Mouse (Mus musculus) heart, postnatal 36 days (tissue): ENCODE data around the gene Tgfb1. TPM values are rescaled to one million over a fixed set of nuclear protein-coding genes. Genes with fewer than 3 reads are reported as not detected.
"Not testable (repeated sequence)": the region's sequence is repeated elsewhere in the genome, so short reads cannot be mapped to it uniquely, and the experiment has no call there.

ENCODE experiments used
- DNase-seq, 2 experiments: peaks; one replicate each; pipeline ENCODE4 v3.0.0; 2021 to 2022
- intact Hi-C: fragments of 180-260 bp; cut with DNase I; formaldehyde crosslinking; loops from one replicate; pipeline ENCODE4 v1.15.1; 2025
- total RNA-seq, 2 experiments: library from RNA; stranded (reverse); gene quantifications; 2 replicates each; pipeline ENCODE4 v1.2.3; 2021

The Tgfb1 gene
- total RNA-seq, 2 experiments from 2014 or later: 23.8 to 27.0 TPM

DNA sequence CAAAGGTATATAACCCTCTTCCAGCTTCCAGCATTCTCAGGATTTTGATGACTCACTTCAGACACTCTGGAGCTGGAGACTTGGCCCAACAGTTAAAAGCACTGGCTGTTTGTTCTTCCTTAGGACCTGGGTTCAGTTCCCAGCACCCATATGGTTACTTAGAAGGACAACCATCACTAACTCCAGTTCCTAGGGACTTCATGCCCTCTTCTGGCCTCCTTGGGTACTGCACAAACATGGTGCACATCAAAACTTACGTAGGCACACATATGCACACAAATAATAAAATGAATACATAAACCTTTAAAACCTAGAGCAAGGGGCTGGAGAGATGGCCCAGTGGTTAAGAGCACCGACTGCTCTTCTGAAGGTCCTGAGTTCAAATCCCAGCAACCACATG, 15.5 kb downstream of the Tgfb1 start:
- intact Hi-C loops: no loop called here
- DNase-seq: no peak

DNA sequence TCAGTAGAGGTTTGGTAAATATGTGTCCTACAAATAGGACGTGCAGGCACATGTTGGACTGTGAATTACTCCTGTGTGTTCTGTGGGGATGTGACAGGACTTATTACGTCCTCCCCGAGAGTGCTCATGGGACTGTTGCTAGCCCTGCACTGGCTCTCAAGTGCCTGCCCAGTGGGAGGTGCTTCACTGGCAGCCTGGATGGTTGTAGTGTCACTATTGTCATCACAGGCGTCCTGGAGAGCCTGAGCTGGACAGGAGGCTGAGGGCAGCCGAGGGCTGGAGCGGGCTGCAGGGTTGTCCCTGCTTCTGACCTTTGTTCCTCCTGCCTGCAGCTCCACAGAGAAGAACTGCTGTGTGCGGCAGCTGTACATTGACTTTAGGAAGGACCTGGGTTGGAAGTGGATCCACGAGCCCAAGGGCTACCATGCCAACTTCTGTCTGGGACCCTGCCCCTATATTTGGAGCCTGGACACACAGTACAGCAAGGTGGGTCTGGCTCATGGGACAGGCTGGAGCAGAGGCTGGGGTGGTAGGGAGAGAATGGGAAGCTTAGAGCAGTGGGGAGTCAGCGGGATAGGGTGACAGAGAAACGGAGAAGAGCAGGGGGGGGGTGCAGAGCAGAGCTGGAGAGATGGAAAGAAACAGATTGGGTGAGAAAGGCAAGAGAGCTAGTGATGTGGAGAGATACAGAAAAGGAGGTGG, 17.1 kb downstream of the Tgfb1 start:
- intact Hi-C loops: no loop called here
- DNase-seq: peak in 1 of 2 experiments; percentile 33

DNA sequence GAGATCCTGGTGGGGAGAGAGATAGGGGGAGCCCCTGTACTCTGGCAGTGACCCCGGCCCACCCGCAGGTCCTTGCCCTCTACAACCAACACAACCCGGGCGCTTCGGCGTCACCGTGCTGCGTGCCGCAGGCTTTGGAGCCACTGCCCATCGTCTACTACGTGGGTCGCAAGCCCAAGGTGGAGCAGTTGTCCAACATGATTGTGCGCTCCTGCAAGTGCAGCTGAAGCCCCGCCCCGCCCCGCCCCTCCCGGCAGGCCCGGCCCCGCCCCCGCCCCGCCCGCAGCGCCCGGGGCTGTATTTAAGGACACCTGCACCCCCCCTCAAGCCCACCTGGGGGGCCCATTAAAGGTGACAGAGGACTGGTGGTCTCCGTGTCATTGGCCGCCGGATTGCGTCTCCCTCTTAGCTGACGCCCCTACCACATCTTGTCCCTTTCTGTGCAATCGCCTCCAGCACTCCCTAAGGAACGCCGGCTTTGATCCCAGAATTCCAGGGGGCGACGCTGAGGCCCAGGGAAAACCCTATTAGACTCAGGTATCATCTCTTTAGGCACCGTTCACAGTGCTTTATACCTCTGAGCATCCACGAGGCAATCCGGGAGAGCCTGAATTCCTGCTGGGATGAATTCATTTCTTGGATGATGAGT, 18.0 kb downstream of the Tgfb1 start:
- intact Hi-C loops: no loop called here
- DNase-seq: no peak

GRCm38 (mm10) chr7:25705801-25706251, 19.0 kb downstream of the Tgfb1 start:
- intact Hi-C loops: loop anchor here (1.0 kb wide), 1 partner anchor 17 kb away; no protein-coding TSS in a partner anchor
- DNase-seq: peak; percentile 49 to 59

DNA sequence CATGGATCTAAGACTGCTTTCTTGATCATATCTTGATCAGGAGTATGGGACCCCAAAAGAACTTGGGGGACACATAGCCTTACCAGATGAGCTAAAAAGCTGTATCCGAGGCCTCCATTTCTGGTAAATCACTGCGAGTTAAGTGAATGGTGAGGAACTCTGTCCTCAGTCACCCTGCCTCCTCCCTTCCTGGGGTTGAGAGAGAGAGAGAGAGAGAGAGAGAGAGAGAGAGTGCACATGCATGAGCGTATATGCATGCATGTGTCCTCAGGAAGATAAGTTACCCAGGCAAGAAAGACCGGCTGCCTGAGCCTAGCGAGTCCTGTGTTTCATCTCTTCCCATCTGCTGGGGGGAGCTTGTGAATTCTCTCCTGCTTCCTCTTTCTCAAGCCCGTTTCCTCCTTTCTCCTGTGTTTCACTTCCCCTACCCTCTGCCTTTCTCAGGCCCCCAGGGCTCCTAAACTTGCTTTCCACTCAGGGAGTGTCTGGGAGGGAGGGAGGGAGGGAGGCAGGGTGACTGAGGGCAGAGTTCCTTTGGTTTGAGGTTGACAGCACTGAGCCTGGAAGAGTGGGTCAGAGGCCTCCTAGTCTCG, 19.9 kb downstream of the Tgfb1 start:
- intact Hi-C loops: loop anchor here (1.0 kb wide), 1 partner anchor 17 kb away; no protein-coding TSS in a partner anchor
- no peak for DNase-seq

DNA sequence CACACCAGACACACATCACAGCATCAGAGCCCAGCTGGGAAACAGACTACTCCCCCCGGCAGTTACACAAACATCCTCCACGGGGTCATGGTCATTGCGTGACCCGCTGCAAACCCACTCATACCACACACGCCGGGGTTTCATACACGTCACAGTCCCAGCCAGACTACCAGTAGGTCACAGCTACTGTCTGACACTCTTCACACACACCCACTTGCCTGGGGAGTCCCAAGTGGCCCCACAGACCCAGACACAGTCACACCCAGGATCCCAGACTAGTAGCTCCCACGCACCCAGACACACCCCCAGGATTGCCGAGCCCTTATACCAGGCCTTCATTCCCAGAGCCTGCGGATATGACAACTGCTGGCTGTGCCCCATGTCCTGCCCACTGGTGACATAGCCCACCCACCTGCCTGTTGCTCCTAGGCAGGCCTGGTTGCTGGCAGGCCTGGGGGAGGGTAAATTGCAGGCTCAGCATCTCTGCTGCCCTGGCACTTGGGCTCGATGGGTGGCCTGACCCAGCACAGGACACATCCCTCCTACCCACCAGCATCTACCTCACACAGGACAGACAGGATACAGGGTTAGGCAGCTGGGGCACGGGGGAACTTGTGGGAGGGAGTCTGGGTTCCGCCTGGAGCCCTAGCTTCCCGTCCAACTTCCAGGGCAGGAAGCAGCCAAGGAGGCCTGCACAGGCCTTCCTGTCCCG, 20.9 kb downstream of the Tgfb1 start:
- intact Hi-C loops: no loop called here
- peak; percentile 63 to 71 for DNase-seq

- intact Hi-C loops: no loop called here
- peak in 1 of 2 experiments; percentile 51 for DNase-seq
Observed at GRCm38 (mm10) chr7:25709961-25710360, 23.2 kb downstream of the Tgfb1 start.

DNA sequence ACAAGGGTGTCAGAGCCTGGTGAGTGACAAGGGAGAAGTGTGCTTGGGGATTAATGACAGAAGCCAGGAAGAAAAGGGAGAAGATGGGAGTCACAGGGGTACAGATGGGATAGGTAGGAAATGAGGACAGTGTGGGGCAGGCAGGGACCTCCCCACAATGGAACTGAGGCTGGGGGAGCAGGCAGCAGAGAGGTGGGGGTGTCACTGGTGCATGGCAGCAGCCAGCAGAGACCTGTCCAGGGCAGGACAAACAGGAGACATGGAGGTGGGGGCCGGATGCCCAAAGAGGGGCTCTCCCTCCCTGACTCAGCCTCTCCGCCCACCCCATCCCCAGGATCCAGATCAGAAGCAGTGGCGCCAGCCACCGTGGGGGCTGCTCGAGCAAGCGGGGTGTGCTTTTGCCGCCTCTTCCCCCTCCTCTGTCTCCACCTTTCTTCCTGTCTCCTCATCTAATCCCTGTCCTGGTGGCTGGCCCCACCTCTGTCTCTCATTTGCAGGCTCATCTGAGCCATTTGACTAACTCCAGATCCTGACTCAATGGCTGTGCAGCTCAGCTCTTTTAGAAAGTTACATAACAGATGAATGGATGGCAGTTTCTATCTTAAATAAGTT, 23.8 kb downstream of the Tgfb1 start:
- intact Hi-C loops: loop anchor here (1.0 kb wide), 1 partner anchor 11 kb away; no protein-coding TSS in a partner anchor
- DNase-seq: peak in 1 of 2 experiments; percentile 33

DNA sequence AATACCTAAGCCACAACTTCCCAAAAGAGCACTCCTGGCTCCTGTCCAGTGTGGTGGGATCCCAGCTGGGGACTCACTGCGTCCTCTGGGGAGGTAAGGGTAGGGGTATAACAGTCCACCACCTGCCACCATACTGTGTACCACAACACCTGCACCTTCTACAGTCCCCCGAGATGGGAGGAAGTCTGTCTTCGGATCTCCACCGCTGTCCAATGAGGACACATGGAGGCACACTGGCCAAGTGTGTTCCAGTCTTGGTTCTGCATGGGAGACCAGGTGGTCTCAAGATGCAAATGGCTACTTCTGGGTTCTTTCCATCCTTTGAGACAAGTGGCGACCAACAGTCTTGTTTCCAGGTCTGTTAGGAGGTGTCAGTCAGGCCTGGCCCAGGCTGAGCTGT, 24.4 kb downstream of the Tgfb1 start:
- intact Hi-C loops: loop anchor here (1.0 kb wide), 1 partner anchor 12 kb away; no protein-coding TSS in a partner anchor
- no peak for DNase-seq

DNA sequence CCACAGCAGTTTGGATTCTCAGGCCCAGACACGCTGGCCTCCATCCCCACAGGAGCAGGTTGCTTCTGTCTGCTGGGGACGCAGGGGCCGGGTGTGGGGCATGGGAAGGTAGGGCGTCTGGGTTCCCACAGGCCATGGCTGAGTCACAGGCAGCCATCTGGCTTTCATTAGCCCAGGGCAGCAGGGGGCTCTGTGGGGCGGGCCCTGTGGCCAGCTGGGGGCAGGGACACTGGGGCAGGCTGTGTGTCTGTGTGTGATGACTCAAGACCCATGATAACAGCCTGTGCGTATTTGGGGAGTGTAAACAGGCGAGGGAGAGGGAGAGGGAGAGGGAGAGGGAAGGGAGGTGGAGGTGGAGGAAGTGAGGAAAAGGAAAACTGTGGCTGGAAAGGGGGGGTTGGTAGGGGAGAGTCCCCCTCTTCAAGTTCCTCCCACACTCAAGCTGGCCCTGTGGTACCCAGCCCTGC, 25.0 kb downstream of the Tgfb1 start:
- intact Hi-C loops: loop anchor here (1.0 kb wide), 1 partner anchor 12 kb away; no protein-coding TSS in a partner anchor
- DNase-seq: peak; percentile 61 to 69

GRCm38 (mm10) chr7:25712801-25713200, 26.0 kb downstream of the Tgfb1 start:
- intact Hi-C loops: no loop called here

DNA sequence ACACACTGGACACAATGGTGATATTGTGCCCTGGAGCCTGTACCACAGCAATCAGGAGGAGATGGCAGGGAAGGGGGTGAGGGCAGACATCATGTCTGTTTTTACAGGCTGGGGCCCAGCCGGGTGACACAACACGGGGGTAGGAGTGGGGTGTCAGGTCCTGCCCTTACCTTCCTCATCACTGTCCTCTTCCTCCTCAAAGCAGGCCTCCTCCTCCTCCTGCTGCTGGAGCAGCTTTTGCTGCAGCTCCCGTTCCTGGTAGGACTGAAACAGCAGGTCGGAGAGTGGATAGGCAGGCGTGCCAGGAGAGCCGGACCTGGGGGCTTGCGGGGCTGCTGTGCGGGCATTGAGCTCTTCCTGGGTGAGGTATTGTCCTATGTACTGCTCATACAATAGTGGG, 27.8 kb downstream of the Tgfb1 start:
- intact Hi-C loops: no loop called here
- no peak for DNase-seq

More at GRCm38 (mm10) chr7:25712801-25713200, 26.0 kb downstream of the Tgfb1 start:
- DNase-seq: no peak

DNA sequence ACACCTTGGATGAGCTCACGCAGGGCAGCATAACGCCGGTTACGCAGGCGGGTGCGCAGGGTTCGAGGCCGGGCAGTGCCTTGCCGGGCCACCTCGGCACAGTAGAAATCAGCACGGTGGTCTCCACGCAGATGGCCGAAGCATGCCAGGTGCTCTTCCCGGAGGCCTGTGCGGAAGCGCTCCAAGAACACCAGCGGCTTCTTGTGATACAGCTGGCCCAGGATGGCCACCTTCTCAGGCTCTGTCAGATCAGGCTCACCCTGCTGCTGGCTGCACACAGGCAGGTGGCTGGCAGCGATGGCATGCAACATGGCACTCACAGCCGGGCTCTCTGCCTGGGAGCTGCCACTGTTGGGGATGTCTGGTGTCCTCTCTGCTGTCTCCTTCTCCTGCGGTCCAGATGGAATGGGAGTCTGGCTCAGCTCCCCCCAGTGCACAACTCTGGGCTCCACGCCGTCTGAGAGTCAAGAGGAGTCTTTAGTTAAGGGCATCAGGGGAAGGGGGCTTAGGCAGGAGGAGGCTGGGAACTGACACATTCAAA, 29.0 kb downstream of the Tgfb1 start:
- DNase-seq: no peak
- intact Hi-C loops: no loop called here

DNA sequence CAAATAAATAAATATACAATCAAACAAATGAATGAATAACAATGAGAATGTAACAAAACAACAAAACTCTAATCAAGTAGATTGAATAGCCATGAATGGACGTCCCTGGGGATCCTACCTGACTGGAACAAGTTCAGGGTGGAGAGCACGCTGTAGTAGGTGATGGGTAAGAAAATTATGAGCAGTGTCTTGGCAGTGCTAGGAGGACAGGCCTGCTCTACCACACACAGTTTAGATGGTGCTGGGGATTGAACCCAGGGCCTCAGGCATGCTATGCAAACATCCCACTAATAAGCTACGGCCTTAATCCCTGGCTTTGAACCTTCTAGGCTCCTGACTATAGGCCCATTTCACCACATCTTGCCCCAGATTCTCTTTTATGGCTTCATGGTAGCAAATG, 30.7 kb downstream of the Tgfb1 start:
- intact Hi-C loops: no loop called here
- DNase-seq: no peak

DNA sequence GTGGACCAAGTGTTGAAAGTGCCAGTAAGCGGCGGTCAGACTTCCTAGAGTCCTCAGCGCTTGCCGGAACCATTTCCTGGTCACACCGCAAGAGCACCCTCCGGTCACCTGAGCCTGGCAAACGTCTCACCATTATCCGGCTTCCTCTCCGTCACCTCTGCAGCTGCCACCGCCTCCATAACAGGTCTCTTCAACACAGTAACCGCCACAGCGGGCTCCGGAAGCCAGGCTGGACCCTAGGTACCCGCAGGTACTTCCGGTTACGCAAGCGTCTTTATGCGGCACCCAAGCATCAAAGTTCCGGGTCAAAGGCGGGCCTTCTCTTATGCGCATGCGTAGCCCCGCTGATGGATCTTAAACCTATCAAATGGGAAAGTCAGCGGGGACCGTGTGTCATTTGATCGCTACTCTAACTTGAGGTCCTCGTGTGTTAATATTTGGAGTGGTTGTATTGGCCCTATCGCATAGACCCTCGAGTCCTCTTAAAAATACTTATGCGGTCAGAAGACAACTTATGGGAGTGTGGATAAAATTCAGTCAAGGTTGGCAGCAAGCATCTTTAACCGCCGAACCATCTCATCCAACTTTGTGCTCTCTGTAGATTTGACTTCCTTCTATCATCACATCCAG, 32.1 kb downstream of the Tgfb1 start, which contains the start of gene Ccdc97:
Gene Ccdc97, minus strand, starts transcription at position 301 of the 630 bp plus-strand sequence.
- intact Hi-C loops: loop anchor here (1.0 kb wide), 1 partner anchor 32 kb away; the partner anchor contains the start of gene Tgfb1
- peak; percentile 92 to 94 for DNase-seq

DNA sequence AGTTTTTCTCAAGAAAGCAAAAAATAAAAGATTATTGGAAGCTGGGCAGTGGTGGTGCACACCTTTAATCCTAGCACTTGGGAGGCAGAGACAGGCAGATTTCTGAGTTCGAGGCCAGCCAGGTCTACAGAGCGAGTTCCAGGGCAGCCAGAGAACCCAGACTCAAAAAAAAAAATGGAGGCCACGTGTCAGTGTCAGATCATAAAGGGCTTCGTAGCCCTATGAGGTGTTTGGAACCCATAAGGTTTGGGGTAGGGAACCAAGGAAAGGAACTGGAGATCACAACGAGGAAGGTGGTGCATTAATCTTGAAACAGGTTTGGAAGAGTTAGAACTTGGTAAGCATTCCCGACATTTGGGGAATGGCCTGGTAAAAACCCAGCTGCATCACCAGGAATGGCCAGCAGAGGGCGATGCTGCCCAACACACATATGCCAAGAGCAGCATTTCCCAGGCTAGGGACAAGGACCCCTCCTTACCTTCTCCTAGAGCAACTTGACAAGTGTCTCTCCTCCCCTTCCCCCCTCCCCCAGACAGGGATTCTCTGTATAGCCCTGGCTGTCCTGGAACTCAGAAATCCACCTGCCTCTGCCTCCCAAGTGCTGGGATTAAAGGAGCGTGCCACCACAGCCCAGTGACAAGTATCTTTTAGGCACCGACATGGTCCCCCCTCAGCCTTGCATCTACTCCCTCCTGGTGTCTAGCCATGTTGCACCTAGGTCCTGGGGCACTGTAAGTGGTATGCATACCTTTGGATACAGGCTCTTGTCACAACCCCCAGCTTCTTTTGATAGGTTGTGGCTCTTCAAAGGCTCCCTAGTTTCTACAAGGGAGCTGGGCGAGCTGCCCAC, 33.2 kb downstream of the Tgfb1 start:
- intact Hi-C loops: loop anchor here (1.0 to 2.0 kb wide), 2 partner anchors 33 to 85 kb away; no protein-coding TSS in a partner anchor
- DNase-seq: peak; percentile 85 to 92

DNA sequence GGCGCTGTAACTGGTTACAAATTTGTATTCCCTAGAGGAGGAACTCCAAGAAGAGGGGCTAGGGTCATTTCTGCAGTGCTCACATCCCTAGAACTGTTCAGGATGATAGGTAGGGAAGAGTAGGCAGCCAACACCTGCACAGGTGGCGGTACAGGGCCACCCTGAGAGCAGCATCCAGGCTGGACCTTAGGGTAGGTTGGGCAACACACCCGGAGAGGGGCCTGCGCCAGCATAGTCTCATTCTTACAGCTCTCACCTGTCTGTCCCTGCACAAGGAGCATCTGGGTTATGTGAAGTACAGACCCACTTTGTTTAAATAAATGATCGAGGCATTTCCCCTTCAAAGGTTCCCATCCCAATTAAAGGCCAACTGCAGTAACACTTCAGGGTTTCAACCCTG, 34.0 kb downstream of the Tgfb1 start:
- intact Hi-C loops: loop anchor here (1.0 to 2.0 kb wide), 2 partner anchors 32 to 85 kb away; no protein-coding TSS in a partner anchor
- DNase-seq: no peak

- not testable (repeated sequence) for DNase-seq
- intact Hi-C loops: loop anchor here (2.0 kb wide), 1 partner anchor 31 kb away; no protein-coding TSS in a partner anchor
Observed at GRCm38 (mm10) chr7:25721776-25722175, 35.0 kb downstream of the Tgfb1 start.
